Mouse (Mus musculus): ENCODE measurements at regions not wholly inside any gene's neighbourhood (a gene's known extent, or its start where the extent isn't known, plus 50 kb on each side); places are given as distances from the start of the nearest gene placed in this dataset.

GRCm38 (mm10) chr10:16994526-16994925, 728.5 kb upstream of the Cited2 start:
- no peak for TF ChIP-seq GATA1 (IDR thresholded peaks at IDR 0.05; ENCODE audit: borderline replicate concordance, low read length)
- TF ChIP-seq FLI1 (IDR thresholded peaks at IDR 0.05; ENCODE audit: low read length), result no peak

Data from megakaryocyte, embryonic 14.5 days (primary cell).